Mouse (Mus musculus): ENCODE data around the gene Gcnt2. TPM values are rescaled to one million over a fixed set of nuclear protein-coding genes. Genes with fewer than 3 reads are reported as not detected.
"Not testable (repeated sequence)": the region's sequence is repeated elsewhere in the genome, so short reads cannot be mapped to it uniquely, and the experiment has no call there.

The Gcnt2 gene
- total RNA-seq, 4 experiments from 2014 or later: 14.9 to 21.2 (median 18.1) TPM

DNA sequence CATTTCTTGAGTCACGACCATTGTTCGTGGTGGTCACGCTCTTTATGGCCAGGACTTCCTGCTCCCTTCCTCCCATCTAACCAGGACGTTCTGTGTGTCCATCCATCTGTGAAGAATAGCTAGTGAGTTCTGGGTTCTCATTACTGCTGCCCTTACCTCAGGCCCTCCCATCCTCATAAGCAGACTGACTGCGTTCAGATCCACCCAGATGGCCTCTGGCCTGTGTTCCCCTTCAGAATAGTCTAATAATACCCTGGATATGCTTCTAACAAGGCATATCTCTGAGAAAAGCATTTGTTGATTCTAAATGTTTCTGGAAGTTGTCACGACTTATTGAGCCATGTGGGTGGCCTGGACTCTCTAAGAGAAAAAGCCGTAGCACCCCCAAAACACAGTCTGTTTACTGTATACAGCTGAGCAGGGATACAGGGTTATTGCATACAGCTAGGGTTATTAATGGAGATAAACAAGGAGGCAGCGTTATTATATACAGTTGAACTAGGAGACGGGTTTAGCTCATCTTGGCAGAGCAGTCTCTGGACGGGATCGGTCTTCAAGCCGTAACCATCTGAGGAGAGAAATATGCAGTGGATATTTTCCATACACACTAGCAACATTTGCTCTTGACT, 42.4 kb downstream of the Gcnt2 start:
- DNase-seq (ENCODE audit: low spot score in 2 of 2): no peak

DNA sequence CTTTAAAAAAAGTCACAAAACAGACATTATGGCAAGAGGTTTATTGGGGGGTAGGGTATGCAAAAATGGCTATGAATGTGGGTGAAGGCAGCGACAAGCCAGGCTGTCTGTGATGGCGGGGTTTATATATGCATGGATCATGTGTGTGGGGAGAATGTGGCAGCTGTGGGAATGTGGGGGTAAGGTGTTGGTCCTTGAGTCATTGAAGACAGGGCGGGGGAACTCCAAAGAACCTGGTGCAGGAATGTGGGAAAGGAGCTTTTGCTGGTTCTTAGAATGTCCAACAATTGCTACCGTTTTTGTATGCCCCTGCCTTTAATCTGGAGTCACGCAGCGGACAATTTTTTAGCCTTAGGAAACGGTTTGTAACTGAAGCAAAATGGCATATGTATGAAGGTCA, 44.5 kb downstream of the Gcnt2 start:
- DNase-seq (ENCODE audit: low spot score in 2 of 2): no peak

DNA sequence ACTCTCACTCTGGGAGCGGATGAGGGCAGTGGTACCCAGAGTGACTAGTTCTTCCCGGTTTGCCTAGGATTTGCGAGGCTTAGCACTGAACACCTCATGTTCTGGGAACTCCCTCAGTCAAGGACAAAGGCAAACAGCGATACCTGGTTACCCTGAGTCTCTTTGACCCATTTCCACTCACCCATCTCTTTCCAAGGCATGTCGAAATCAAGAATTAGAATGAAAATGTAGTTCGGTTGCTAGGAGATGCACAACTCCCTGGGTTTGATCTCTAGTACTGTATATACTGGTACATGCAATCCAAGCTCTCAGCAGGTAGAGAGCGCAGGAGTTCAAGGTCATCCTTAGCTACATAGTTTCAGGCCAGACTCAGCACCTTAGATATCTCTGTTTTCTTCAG, 47.0 kb downstream of the Gcnt2 start:
- no peak for DNase-seq (ENCODE audit: low spot score in 2 of 2)

DNA sequence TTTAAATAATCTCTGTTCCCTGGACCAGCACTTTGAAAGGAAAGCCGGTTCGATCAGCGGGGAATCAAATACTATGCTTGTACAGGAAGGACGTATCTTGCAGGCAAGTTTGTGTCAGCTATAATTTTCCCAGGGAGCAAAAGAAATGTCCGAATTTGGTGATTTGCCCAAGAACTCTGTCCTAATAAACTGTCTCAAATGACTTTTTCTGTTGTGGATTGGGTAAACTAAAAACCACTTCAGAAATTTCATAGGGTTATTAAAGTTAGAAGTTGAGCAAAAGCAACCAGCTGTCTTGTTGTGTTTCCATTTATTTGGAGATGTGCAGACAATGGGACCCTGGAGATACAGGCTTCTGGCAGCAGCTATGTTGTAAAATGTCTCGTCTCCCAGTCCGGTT, 47.7 kb downstream of the Gcnt2 start:
- DNase-seq (ENCODE audit: low spot score in 2 of 2): no peak

DNA sequence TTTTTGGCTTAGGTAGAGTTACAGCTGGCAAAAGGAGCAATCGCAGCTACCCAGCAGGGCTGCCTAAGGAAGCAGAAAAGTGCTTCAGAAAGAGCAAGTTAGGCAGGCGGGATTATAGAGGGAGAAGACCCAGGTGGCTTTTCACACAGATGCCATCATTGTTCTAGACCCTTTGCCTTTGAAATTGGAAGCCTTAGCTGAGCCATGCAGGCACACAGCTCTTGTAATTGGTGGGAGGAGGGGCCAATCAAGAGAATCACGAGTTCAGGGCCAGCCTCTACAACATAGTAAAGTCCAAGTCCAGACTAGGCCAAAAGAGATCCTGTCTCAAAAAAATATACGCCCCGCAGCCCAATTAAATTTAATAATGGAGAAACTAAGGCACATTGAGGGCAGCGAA, 48.5 kb downstream of the Gcnt2 start:
- DNase-seq (ENCODE audit: low spot score in 2 of 2): no peak

DNA sequence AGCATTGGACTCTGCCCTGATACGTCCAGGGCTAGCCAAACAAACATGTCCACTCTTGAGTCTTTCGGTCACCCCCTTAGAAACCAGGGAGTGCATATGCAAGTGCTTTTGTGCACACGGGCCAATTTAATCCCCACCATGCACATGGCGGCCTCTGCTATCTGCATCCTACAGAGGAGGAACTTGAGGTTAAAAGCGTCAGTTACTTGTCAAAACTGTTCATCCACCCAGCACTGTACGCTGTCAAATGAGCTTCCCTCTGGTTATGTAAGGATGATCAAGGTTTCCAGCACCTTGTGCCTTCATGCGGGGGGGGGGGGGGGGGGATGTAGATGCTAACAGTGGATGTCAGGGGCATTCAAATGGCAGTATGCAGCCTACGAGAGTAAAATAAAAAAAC, 49.5 kb downstream of the Gcnt2 start:
- no peak for DNase-seq (ENCODE audit: low spot score in 2 of 2)

DNA sequence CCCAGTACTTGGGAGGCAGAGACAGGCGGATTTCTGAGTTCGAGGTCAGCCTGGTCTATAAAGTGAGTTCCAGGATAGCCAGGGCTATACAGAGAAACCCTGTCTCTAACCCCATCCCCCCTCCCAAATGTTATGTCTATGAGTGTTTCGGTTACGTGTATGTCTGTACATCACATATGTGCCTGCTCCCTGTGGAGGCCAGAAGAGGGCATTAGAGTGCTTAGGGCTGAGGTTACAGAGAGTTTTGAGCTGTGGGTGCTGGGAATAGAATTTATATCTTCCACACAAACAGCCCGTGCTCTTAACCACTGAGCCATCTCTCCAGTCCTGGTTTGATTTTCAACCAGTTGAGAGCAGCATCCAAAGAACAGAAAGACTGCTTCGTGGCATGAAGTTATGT, 50.5 kb downstream of the Gcnt2 start:
- no peak for DNase-seq (ENCODE audit: low spot score in 2 of 2)

DNA sequence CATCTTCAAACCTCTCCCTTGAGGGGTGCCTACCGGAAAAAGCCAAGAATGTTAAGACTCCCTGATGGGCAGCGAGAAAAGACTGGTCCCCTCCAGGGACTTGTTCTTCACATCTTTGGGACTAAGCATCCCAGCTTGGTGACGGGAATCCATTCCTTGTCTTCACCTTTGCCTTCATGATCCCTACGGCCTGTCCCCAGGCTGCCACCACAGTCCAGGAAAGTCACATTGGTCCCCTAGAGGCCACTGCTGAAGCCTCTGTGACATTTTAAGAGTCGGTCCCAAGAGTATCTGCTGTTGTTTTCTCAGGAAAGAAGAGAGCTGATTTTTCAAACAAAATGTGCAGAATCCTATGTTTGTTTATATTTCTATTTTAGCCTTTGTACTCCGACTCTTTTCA, 52.4 kb downstream of the Gcnt2 start:
- DNase-seq (ENCODE audit: low spot score in 2 of 2): no peak

DNA sequence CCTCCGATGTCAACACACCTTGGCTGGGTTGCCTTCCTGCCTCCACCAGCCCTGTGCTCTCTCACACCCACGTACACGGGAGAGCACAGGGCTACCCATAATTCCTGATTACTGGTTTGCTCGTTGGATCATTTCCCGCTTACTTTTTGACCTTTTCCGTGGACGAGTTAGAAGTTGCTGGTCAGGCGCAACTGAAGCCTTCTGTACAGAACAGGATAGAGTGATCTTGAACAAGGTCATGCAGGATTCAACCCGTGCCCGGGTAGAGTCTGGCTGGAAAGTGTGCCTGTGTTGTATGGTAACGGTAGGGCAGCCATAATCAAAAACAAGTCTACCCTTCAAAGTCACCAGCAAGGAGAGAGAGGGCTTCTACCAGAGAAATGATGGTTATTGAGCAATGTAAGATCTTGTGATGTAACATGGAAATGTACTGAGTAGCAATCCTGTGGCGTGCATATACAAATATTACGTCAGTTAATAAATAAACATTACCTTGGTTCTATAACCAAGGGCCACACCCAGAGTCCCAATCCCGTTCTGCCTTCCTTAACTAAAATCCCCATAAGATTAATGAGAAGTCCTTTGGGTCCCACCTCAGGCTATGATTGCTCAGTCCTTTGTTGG, 54.0 kb downstream of the Gcnt2 start:
- DNase-seq (ENCODE audit: low spot score in 2 of 2): no peak

DNA sequence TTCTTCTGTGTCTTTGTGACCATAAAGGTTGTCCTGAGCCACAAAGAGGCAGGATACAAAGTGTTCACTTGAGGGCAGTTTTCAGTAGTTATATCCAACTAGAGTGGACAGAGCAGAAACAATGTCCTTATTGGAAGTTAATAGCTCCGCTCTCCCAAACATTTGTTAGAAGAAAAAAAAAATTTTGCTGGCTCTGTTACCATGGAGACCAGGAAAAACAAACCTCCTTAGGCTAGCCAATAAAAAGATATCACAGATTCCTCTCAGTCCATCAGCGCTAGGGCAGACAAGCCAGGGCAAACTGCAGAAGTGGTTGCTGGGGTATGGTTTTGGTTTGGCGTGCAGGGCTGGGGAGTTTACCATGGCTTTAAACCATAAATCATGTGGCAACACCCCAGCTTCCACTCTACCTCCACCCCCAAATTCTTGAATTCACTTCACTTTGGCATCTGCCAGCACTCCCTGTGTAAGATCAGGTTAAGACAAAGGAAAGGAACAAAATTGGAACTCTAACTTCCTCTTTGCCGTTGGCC, 54.6 kb downstream of the Gcnt2 start:
- DNase-seq (ENCODE audit: low spot score in 2 of 2): no peak

DNA sequence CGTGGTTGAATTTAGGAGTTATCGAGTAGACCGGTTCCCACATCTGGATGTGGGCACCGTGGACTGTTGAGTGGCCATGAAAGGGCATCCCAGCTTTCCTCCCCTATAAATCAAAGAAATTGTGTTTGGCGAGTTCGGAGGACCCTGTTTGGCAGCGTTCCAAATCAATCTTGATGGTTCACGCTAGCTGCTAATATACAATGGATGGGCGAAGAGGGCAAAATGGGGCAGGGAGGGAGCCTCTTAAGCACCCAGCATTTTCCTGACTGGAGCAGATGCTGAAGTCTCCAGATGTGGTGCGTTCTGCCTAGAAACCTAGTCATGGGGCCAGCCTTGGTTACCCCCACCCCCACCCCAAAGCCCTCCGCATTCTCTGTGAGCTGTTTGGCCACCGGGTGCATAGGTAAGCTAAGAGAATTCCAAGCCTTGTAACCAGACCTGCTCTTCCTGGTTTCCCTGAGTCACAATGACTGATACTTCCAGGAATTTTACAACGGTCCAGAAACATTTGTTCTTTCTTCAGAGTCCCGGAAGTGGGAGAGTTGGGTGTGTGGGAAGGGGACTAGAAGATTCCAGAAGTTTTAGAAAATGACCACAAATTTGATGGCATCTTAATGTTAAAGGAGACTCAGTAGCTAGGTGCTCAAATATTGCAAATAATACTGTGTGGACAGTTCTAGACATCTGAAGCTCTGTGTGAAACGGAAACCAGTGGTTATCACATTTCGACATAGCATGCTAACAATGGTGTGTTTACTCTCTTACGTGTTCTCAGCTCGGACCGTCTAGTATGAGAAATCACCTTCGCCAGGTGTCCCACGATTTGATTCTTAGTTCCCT, 57.0 kb downstream of the Gcnt2 start:
- DNase-seq (ENCODE audit: low spot score in 2 of 2): no peak

DNA sequence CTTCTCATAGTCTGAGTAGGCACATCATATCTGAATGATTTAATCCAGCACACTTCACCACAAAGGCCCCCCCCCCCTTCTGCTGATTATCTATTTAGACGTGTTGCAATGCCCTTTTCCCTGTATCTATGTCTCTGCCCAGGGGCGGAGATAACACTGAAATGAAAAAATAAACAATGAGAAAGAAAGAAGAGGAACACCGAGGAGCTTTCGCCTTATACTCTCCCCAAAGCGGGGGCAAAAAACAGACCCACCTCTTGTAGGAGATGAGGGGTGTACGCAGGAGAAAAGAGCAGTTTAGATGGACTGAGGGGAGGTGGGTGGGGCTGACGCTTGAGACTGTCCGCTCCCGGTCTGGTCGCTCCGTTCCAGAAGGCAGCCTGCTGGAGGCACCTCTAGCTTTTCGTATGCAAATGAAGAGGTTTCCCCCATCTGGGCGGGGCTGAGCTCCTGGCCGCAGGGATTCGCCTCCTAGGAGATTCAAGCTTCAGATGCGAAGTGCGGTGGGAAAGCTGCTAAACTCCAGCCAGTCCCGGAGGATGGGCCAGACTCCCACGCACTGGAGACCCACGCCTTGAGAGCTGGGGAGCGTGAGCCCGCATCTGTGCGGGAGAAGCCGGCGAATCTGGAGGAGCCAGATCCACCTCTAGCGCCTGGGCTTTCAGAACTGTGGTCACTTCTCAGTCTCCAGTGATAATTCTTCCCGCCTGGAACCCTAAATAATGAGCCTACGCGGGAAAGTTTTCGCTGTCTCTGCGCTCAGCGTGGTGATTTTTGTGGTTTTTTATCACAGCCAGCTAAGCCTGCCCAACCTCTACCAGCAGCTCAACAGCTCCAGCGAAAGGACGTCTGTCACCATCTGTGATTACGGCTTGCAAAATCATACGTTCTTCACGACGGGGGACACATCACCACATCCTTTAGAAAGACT, 57.9 kb downstream of the Gcnt2 start:
- DNase-seq (ENCODE audit: low spot score in 2 of 2): peak; percentile 21 to 49

DNA sequence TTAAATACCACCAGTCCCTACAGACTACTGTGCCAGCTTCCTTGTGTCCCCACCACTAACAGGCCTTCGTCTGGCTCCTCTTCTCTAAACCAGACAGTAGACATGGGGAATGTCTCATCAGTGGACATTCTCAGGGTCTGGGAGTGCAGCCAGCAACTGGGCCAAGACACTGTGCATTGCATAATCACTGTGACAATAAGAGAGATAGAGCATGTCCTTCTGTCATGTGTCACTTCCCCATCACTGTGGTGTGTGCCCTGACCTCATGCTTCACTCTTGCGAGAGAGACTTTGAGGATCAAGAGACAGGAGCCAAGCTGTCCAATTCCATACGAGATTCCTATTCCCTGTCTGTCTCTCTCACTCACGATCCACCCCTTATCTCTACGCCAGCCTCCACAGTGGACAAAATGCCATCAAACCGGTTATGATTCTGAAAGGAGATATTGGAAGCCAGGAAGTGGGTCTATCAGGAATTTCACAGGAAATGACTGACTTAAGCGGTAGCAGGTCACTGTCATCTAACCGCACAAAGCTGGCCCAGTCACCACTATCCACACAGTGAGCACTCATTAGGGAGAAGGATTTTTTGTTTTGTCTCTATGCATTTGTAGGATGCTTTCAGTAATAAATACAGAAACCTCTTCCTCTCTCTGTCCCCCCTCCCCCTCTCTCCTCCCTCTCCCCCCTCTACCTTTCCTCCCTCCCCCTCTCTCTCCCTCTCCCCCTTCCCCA, 61.9 kb downstream of the Gcnt2 start:
- DNase-seq (ENCODE audit: low spot score in 2 of 2): no peak

DNA sequence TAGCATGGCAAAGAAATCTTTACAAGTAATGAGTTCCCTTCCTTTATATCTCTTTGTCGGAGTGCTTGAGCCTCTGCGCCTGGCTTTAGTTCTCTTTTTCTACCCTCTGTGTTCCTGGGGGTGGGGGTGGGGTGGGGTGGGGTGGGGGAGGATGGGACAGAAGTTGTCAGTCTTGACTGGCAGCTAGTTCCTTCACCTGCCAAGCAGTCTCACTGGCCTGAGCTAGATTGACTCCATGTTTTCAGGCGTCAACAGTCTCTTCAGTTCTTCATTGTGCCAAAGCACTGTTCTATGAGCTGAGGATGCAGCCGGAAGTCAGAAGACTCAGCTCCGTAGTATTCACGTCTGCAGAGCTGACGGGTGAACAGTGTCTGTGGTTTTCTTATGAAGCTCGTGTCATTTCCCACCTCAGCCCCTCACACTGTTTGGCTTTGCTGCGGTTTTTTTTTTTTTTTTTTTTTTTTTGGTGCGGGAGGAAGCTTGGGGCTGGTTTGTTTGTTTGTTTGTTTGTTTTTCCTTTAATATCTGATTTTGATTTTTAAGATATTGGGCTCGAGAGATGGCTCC, 62.8 kb downstream of the Gcnt2 start:
- no peak for DNase-seq (ENCODE audit: low spot score in 2 of 2)

DNA sequence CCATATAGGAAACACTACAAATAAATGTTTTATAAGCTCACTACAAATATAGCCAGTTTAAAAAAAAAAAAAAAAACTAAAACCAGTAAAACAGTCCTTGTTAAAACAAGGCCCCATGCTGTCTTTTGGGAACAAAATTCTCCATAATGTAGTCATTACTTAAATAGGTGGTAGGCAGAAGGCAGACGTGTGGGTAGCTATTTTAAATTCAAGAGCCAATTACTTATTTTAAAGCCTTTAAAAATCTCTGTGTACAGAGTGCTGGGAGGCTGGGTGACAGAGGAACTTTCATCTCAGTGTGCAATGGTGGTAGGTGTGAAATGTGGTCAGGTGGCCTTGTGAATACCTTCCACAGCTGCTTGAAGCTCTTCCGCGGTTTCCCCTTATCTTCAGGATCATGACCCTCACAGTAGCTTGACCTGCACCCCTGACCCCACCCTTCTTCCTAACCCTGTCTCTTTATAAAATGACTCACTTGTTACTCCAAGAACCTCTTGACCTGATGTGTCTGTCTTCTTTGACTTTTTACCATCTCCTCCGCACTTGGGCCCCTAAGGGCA, 64.3 kb downstream of the Gcnt2 start:
- no peak for DNase-seq (ENCODE audit: low spot score in 2 of 2)

DNA sequence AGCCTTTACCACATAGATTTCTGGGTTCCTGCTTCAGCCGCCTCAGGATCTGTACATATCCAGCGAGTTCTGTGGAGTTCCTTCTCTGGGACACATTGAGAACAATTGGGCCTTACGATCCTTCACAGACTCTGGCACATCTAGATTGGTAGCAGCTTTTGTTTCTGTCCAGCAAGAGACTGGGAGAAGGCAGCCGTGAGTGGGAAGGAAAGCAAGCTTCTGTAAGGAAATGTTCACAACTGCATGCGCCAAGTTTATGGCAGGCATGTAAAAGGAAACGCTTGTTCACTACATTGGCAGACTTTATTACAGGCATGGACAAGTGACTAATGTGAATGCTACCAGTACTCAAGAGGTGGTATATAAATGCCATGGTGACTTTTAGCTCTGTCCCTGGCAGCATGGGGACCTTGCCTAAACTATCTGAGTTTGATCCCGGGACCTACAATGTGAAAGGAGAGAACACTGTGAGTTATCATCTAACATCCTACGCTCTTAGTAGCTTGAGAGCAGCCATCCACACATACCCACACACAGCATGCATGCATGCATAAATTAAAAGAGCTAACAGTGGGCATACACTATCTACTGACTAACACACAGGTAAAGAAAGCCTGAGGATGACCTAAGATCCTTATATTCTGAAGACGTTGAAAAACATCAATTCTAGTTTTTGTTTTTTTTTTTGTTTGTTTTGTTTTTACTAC, 68.8 kb downstream of the Gcnt2 start:
- no peak for DNase-seq (ENCODE audit: low spot score in 2 of 2)

DNA sequence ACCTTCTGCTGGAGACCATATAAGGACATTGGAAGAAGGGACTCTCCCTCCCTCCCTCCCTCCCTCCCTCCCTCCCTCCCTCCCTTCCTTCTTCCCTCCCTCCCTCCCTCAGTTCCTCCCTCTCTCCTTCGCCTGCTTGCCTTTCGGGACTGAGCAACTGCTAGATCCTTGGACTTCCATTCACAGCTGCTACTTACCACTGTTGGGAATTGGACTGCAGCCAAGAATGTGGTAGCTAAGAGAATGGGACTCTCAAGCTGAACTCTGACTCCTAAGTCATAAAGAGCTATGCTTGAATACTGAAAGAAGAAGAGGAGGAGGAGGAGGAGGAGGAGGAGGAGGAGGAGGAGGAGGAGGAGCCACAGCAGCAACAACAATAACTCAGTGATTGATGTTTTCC, 72.3 kb downstream of the Gcnt2 start:
- not testable (repeated sequence) for DNase-seq (ENCODE audit: low spot score in 2 of 2)

DNA sequence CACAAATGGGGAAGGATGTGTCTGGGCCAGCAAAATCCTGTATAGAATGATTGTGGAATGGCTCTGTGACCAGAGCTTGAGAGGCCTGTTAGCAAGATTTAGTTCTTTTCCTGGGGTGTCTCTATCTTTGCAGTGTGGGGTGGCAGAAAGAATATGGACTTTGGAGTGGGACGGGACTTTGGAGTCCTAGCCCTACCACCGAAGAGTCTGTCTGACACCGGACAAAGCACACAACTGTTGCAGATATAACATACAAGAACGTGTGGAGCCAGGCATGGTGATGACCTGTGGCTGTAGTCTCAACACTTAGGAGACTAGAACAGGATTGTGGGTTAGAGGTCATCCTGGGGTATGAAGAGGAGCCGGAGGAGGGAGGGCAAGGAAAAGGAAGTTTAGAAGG, 73.0 kb downstream of the Gcnt2 start:
- no peak for DNase-seq (ENCODE audit: low spot score in 2 of 2)

DNA sequence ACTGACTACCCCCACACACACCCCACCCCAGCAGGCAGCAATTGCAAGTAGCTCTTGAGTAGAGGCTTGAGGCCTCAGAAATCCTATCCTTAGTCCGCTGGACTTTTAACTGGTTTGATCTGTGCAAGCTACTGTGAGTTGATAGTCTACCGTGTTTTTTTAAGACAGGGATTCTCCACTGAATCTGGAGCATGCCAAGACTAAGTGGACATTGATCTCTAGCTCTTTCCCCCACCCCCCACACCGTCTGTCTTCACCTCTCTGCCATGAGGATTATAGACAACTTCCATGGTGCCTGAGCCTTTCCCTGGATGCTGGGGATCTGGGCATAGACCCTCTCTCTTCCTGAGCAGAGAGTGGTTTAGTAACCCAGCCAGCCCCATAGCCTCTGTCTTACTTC, 74.8 kb downstream of the Gcnt2 start:
- no peak for DNase-seq (ENCODE audit: low spot score in 2 of 2)
